Mouse (Mus musculus) embryonic facial prominence, embryonic 11.5 days (tissue): Measurements from ENCODE around the gene Dand5. TPM values are rescaled to one million over a fixed set of nuclear protein-coding genes. Genes with fewer than 3 reads are reported as not detected.

Experiments used
- ATAC-seq: fragments of 200-750 bp; cut with Nextera tagmentation; replicated peaks from 2 replicates; pipeline ENCODE4 v1.8.0; 2017; ENCODE audit warnings: low read depth; ENCODE audit not compliant: insufficient number of reproducible peaks, low FRiP score, low TSS enrichment
- DNase-seq: peaks from one replicate; pipeline ENCODE4 v3.0.0-alpha.2; 2015; ENCODE audit warnings: low spot score
- H3K27ac ChIP-seq: fragments of 300-500 bp; sonication (generic); replicated peaks from 2 replicates; pipeline ENCODE4 v1.5.1; 2014; ENCODE audit warnings: mild to moderate bottlenecking, low read depth, low read length, control low read depth
- H3K27me3 ChIP-seq: fragments of 300-500 bp; sonication (generic); 2 replicates; pipeline ENCODE4 v1.6.1; 2014; ENCODE audit warnings: mild to moderate bottlenecking, low read length, moderate library complexity, mixed read lengths; ENCODE audit not compliant: control insufficient read depth, insufficient read depth
- H3K36me3 ChIP-seq: fragments of 300-500 bp; sonication (generic); replicated peaks from 2 replicates; pipeline ENCODE4 v1.6.1; 2014; ENCODE audit warnings: low read depth, mild to moderate bottlenecking, low read length, moderate library complexity, mixed read lengths; ENCODE audit not compliant: control insufficient read depth, insufficient read depth
- H3K4me1 ChIP-seq: fragments of 300-500 bp; sonication (generic); 2 replicates; pipeline ENCODE4 v1.6.1; 2014; ENCODE audit warnings: low read length, mixed read lengths; ENCODE audit not compliant: control insufficient read depth, insufficient read depth
- H3K4me2 ChIP-seq: fragments of 300-500 bp; sonication (generic); 2 replicates; pipeline ENCODE4 v1.6.1; 2014; ENCODE audit warnings: low read depth, mild to moderate bottlenecking, control low read depth, low read length, moderate library complexity
- H3K4me3 ChIP-seq: fragments of 300-500 bp; sonication (generic); 2 replicates; pipeline ENCODE4 v1.5.1; 2014; ENCODE audit warnings: low read depth, low read length, control low read depth
- H3K9ac ChIP-seq: fragments of 300-500 bp; sonication (generic); replicated peaks from 2 replicates; pipeline ENCODE4 v1.6.1; 2014; ENCODE audit warnings: mild to moderate bottlenecking, control low read depth, low read length
- H3K9me3 ChIP-seq: fragments of 300-500 bp; sonication (generic); replicated peaks from 2 replicates; pipeline ENCODE4 v1.6.1; 2016; ENCODE audit warnings: mild to moderate bottlenecking, low read length, inconsistent platforms, mixed read lengths; ENCODE audit not compliant: control insufficient read depth
- WGBS: fragments of 180-500 bp; shearing (Covaris S2); extraction: QIAGEN DNeasy Blood & Tissue Kit; methylation state at CpG from one replicate; pipeline ENCODE4 v1.1.7; 2014; 5-methylcytosine and 5-hydroxymethylcytosine counted together
- polyA plus RNA-seq: library from polyadenylated mRNA; unstranded; fragments of >200 nt; fragmentation: Nextera tagmentation; extraction: Ambion mirVana; gene quantifications from 2 replicates; pipeline ENCODE4 v1.2.1, GENCODE M21; 2014

Dand5 gene
- polyA plus RNA-seq, 1 experiment from 2014 or later, result 3.6 TPM

DNA sequence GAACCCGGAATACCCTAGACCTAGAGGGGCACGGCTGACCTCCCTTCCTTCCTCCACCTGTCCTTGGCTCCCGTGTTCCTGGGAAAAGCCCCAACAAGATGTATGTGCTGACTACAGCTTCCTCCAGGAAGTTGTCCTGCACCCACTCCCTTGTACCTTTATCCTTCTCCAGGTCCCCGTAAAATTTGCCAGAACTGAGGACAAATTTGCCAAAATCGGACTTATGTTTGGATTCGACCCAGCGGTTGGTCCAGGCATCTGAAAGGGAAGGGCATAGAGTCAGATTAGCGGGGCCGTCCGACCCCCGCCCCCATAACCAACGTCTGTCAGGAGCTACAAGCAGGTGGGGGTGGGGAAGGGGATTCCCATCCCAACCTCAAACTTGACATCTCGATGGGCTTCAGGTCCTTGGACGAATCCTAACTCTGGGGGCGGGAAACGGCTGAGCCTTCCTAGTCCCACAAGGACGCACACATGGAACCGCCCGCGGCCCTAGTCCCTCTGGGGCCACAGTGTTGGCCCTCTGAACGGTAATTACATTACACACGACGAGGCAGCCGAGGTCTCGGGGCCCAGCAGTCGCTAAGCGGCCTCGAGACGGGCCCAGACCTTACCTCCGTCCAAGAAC is 23.6 kb upstream of the Dand5 start:
- DNase-seq, result peak; percentile 50
- Histone ChIP-seq H3K4me2 (peak overlapping the region; percentile 69), H3K9me3 (no peaks in the 10 kb centered on the region), H3K4me3 (peak overlapping the region; percentile 85), H3K9ac (peak overlapping the region; percentile 94), H3K36me3 (peaks cover 26% of the 10 kb centered on the region), H3K27ac (peak overlapping the region; percentile 85), H3K4me1 (peaks cover 4% of the 10 kb centered on the region; the same call in 1 of the 2 replicates), H3K27me3 (no peaks in the 10 kb centered on the region)
- 0% methylated on average over 30 of the region's 30 CpGs for WGBS
- no peak; the same call in 1 of the 2 replicates for ATAC-seq

DNA sequence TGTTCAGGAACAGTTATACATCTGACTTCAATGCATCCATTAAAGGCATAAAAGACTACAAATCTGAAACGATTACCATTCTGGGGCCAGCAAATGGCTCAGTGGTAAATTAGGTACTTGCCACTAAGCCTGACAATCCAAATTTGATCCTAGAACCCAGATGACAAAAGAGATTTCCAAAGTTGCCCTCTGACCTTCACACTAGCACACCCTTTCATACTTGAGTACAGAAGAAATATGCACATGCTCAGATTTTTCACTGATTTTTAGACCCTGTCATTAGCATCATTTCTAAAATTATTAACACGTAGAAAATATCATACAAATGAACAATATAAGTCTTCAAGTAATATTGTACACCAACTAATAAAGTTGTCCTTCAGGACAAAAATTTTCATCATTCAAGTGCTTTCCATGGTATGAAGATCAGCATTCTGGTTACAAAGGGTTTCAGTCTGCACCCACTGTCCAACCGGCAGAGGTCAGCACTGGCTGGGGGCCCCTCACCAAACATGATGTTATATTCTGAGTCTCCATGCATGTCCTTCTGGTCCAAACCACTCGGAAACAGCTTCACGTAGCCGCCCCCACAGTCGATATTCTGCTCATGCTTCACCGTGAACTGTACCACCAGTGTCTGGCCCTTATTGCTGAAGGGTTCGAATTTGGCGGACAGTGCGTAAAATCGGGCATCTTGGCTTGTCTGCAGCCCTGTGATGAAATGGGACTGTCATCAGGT is 22.9 kb upstream of the Dand5 start:
- peaks cover 26% of the 10 kb centered on the region for H3K36me3 ChIP-seq
- ATAC-seq (no peak), DNase-seq (peak; percentile 60)
- peaks cover 4% of the 10 kb centered on the region; the same call in 1 of the 2 replicates for H3K4me1 ChIP-seq
- H3K27me3 ChIP-seq, result no peaks in the 10 kb centered on the region
- WGBS, result 18% methylated on average over 12 of the region's 12 CpGs
- peak overlapping the region; percentile 85 for H3K4me3 ChIP-seq
- H3K9ac ChIP-seq, result peak overlapping the region; percentile 94
- peak overlapping the region; percentile 85; the same call in 1 of the 2 replicates for H3K27ac ChIP-seq
- H3K9me3 ChIP-seq, result no peaks in the 10 kb centered on the region
- H3K4me2 ChIP-seq, result peak overlapping the region; percentile 69

DNA sequence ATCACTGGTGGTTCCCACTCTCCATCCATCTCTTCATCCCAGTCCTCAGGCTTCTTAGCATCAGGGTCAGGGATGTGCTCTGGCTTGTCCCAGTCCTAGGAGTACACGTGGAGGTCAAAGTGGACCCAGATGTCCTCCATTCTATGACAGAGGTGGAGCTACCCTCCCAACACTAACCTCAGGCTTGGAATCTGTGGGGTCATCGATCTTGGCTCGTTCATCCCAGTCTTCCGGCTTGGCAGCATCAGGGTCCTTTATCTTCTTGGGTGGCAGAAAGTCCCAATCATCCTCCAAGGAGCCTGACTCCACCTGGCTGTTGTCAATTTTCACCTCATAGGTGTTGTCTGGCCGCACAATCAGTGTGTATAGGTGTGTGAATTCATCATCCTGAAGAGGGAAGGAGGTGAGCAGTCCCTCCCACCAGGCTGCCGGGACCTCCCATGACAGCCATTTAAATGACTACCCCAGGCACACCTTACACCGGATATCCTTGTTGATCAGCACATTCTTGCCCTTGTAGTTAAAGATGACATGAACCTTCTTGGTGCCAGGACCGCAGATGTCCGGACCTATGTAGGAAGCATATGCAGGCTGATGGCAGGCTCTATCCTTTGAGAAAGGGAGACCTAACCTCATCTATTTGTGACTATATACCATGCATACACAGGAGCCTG is 21.9 kb upstream of the Dand5 start:
- Histone ChIP-seq H3K9me3 (no peaks in the 10 kb centered on the region), H3K36me3 (peaks cover 26% of the 10 kb centered on the region), H3K4me1 (peaks cover 4% of the 10 kb centered on the region; the same call in 1 of the 2 replicates), H3K9ac (peak overlapping the region; percentile 30), H3K27ac (no peak overlapping the region), H3K4me3 (peak overlapping the region; percentile 85), H3K27me3 (no peaks in the 10 kb centered on the region), H3K4me2 (peak overlapping the region; percentile 69)
- 84% methylated on average over 9 of the region's 9 CpGs for WGBS
- DNase-seq (no peak), ATAC-seq (no peak)

DNA sequence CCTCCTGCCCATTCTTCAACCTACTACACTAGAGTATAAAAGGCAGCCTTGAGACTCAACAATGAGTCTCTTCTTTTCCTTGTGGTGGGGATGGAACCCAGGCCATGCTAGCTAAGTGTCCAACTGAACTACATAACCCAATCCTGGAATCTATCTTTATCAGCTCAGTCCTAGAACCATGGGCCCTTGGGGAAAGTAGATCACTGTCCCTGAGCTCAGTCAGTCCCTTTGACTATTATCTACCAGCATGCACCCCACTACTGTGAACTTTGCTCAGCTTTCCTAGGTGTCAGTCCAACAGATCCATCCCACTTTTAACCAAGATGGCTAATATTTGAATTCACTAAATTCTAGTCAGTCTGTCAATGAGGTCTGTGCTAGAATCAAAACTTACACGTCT is 18.9 kb upstream of the Dand5 start:
- H3K27me3 ChIP-seq, result no peaks in the 10 kb centered on the region
- H3K27ac ChIP-seq, result no peak overlapping the region
- peaks cover 35% of the 10 kb centered on the region for H3K36me3 ChIP-seq
- H3K4me3 ChIP-seq, result no peak overlapping the region
- no peak for ATAC-seq
- no peaks in the 10 kb centered on the region for H3K9me3 ChIP-seq
- peaks cover 17% of the 10 kb centered on the region for H3K4me1 ChIP-seq
- 68% methylated on average over 1 of the region's 1 CpGs for WGBS
- no peak overlapping the region for H3K9ac ChIP-seq
- no peak overlapping the region for H3K4me2 ChIP-seq
- no peak for DNase-seq

DNA sequence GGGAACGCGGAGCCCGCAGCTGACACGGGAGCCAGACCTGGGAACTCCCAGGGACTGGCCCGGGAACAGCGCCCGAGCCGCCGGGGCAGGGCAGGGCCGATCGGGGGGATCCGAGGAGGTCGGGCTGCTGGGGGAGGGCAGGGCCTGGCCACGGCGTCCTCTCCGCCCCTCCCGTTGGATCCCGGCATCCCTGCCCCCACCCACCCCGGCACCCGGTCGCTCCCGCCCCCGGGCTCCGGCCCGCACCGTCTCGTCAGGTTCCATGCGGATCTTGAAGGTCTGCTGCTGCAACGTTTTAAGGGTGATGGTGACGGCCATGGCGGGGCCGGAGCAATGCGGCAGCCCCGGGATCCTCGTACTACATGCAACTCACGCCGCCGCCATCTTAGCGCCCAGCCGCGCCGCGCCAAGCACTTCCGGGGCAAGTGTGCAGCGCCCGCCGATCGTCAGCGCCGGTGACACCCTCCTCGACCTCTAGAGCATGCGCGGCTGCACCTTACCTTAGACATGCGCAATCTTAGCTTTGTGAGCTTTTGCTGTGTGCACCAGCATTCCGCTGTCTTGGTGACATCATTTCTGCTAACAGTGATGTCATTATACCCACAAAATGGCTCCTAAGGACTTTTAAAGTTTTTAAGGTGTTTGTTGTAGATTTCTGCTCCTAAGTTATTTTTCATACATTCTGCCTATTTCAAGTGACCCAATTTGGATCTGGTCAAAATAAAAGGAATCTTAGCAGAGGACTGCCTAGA is 17.8 kb upstream of the Dand5 start, which contains the start of gene Rad23a:
TSS of gene Rad23a (minus strand) at position 418 of the 752 bp plus-strand sequence.
- Histone ChIP-seq H3K27me3 (no peaks in the 10 kb centered on the region), H3K9ac (peak within 1 kb of the TSS; percentile 84), H3K27ac (peak within 1 kb of the TSS; percentile 80), H3K9me3 (no peaks in the 10 kb centered on the region), H3K4me2 (peak within 1 kb of the TSS; percentile 78), H3K4me1 (peaks cover 17% of the 10 kb centered on the region), H3K4me3 (peak within 1 kb of the TSS; percentile 88), H3K36me3 (peaks cover 42% of the 10 kb centered on the region)
- DNase-seq (peak; percentile 97), ATAC-seq (peak; percentile 90)
- 0% methylated on average over 43 of the region's 55 CpGs for WGBS

DNA sequence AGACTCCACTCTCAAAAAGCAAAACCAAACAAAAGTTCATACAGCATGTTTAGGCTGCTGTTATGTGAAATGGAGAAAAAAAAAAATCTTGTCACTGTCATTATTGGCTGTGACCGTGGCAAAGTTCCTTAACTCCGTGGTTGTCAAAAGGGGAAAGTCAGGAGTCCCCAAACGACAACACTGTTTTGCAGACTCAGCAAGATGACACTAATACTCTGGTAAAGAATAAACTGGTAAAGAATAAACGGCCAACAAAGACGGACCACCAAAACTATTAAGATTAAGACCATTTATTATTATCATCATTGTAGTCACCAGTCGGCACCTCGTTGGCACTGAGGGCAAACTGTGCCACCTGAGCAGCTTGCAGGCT is 17.2 kb upstream of the Dand5 start:
- WGBS, result 8% methylated on average over 7 of the region's 7 CpGs
- Histone ChIP-seq H3K36me3 (peaks cover 45% of the 10 kb centered on the region), H3K4me3 (peak overlapping the region; percentile 88), H3K27ac (peak overlapping the region; percentile 80), H3K27me3 (no peaks in the 10 kb centered on the region), H3K9me3 (no peaks in the 10 kb centered on the region), H3K4me1 (peaks cover 16% of the 10 kb centered on the region), H3K9ac (peak overlapping the region; percentile 84), H3K4me2 (peak overlapping the region; percentile 78)
- ATAC-seq (no peak), DNase-seq (no peak)

DNA sequence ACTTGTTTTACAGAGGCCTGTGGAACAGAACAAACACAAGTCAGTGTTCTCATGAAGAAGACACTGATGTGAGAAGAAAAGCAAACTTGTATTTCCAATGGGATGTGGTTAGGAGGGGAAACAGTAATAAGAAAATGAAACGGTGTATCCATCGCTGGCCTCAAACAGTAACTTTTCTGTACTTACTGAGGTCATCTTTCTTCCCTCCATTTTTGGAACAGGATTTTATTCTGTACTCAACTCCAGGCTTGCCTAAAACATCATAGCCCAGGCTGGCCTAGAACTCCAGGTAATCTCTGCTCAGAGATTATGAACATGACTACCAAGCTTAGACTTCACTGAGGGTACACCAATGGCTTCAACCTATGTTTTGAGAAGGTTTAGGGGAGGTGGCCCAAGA is 16.8 kb upstream of the Dand5 start:
- Histone ChIP-seq H3K9me3 (no peaks in the 10 kb centered on the region), H3K4me3 (peak overlapping the region; percentile 88), H3K9ac (peak overlapping the region; percentile 84; the same call in 1 of the 2 replicates), H3K4me2 (peak overlapping the region; percentile 78), H3K27ac (no peak overlapping the region), H3K4me1 (peaks cover 12% of the 10 kb centered on the region), H3K36me3 (peaks cover 45% of the 10 kb centered on the region), H3K27me3 (no peaks in the 10 kb centered on the region)
- DNase-seq, result no peak
- 92% methylated on average over 2 of the region's 2 CpGs for WGBS
- ATAC-seq, result no peak
